ENCODE assay signal across 8 mouse cellular contexts in the genomic region with DNA sequence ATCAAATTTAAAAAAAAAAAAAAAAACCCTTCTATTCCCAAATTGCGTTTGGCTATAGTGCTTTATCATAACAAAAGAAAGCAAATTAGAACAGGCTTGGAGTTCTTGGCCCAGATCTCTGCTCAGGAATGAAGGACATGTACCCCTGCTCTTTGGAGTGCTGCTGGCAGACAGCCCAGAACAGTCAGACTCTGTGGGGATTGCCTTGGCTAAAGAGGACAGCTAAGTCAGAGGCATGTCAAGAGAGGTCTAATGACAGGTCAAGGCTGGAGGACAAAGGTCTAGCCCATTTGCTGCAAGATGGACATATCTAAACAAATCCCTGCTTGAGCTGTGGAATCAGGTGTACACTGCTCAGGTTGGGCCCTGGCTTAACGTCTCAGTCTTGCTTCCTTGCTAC. TPM values are rescaled to one million over a fixed set of nuclear protein-coding genes. Genes with fewer than 3 reads are reported as not detected.
DNase-seq lines count a peak whose midpoint lies in the region; ATAC-seq and TF ChIP-seq lines count a peak whose summit lies in the region.

No protein-coding gene starts in this region.

- no peak for TF ChIP-seq POLR2A in thymus, adult 2 months (IDR thresholded peaks at IDR 0.05; ENCODE audit: control insufficient read depth, extremely low read depth, insufficient read depth, low read length, poor library complexity)

- no peaks in the 10 kb centered on the region for H3K4me1 ChIP-seq in forebrain, embryonic 14.5 days (ENCODE audit: control insufficient read depth, insufficient read depth, low read length)
- no peaks in the 10 kb centered on the region for H3K4me1 ChIP-seq in forebrain, embryonic 15.5 days
- H3K4me1 ChIP-seq in heart, embryonic 10.5 days = peaks cover 4% of the 10 kb centered on the region
- no peaks in the 10 kb centered on the region for H3K4me1 ChIP-seq in thymus, adult 2 months (replicated peaks; ENCODE audit: control insufficient read depth, insufficient read depth, low read length)

- no peak for TF ChIP-seq CTCF in thymus, adult 2 months (IDR thresholded peaks at IDR 0.05; ENCODE audit: borderline replicate concordance, control insufficient read depth, extremely low read depth, insufficient read depth, low read length, poor library complexity)

- no peak for ATAC-seq in forebrain, embryonic 14.5 days
- no peak for ATAC-seq in forebrain, embryonic 15.5 days (replicated peaks)

- no peaks in the 10 kb centered on the region for H3K27me3 ChIP-seq in forebrain, embryonic 14.5 days (replicated peaks; ENCODE audit: control insufficient read depth, insufficient read depth, low read length)
- no peaks in the 10 kb centered on the region for H3K27me3 ChIP-seq in forebrain, embryonic 15.5 days
- H3K27me3 ChIP-seq in heart, embryonic 10.5 days (ENCODE audit: insufficient read depth, poor library complexity, severe bottlenecking) = no peaks in the 10 kb centered on the region
- H3K27me3 ChIP-seq in thymus, adult 2 months (ENCODE audit: control insufficient read depth, insufficient read depth, low read length) = no peaks in the 10 kb centered on the region

- no peaks in the 10 kb centered on the region for H3K36me3 ChIP-seq in forebrain, embryonic 14.5 days (ENCODE audit: control insufficient read depth, insufficient read depth, low read length)
- no peaks in the 10 kb centered on the region for H3K36me3 ChIP-seq in forebrain, embryonic 15.5 days
- no peaks in the 10 kb centered on the region for H3K36me3 ChIP-seq in heart, embryonic 10.5 days
- no peaks in the 10 kb centered on the region for H3K36me3 ChIP-seq in thymus, adult 2 months (ENCODE audit: control insufficient read depth, insufficient read depth, low read length)

- H3K4me2 ChIP-seq in forebrain, embryonic 14.5 days (ENCODE audit: low read length) = no peak overlapping the region
- no peak overlapping the region for H3K4me2 ChIP-seq in forebrain, embryonic 15.5 days (replicated peaks)

- H3K27ac ChIP-seq in forebrain, embryonic 14.5 days (ENCODE audit: low read depth, low read length) = no peak overlapping the region
- H3K27ac ChIP-seq in forebrain, embryonic 15.5 days (replicated peaks) = no peak overlapping the region
- H3K27ac ChIP-seq in heart, embryonic 10.5 days = peak overlapping the region; percentile 22; the same call in 1 of the 2 replicates
- no peak overlapping the region for H3K27ac ChIP-seq in thymus, adult 2 months (ENCODE audit: control insufficient read depth, insufficient read depth, low read length)

- H3K9ac ChIP-seq in forebrain, embryonic 14.5 days (ENCODE audit: low read length) = no peak overlapping the region
- no peak overlapping the region for H3K9ac ChIP-seq in forebrain, embryonic 15.5 days (replicated peaks)

- no peaks in the 10 kb centered on the region for H3K9me3 ChIP-seq in forebrain, embryonic 14.5 days (replicated peaks; ENCODE audit: control insufficient read depth, low read length)
- no peaks in the 10 kb centered on the region for H3K9me3 ChIP-seq in forebrain, embryonic 15.5 days
- no peaks in the 10 kb centered on the region for H3K9me3 ChIP-seq in heart, embryonic 10.5 days

- 51% methylated on average over 2 of the region's 2 CpGs for WGBS in forebrain, embryonic 14.5 days
- WGBS in forebrain, embryonic 15.5 days = 55% methylated on average over 2 of the region's 2 CpGs
- 59% methylated on average over 2 of the region's 2 CpGs for WGBS in heart, embryonic 10.5 days
- WGBS in thymus, adult 2 months = 94% methylated on average over 2 of the region's 2 CpGs

- H3K4me3 ChIP-seq in forebrain, embryonic 14.5 days (ENCODE audit: low read depth, low read length) = no peak overlapping the region
- no peak overlapping the region for H3K4me3 ChIP-seq in forebrain, embryonic 15.5 days
- H3K4me3 ChIP-seq in heart, embryonic 10.5 days = no peak overlapping the region
- H3K4me3 ChIP-seq in thymus, adult 2 months (ENCODE audit: control insufficient read depth, insufficient read depth, low read length) = no peak overlapping the region

- DNase-seq in forebrain, embryonic 14.5 days (ENCODE audit: low spot score) = peak; percentile 32
- peak; percentile 54 for DNase-seq in adipocyte (ENCODE audit: low spot score)
- peak; percentile 68 for DNase-seq in heart, embryonic 10.5 days (ENCODE audit: low spot score)
- DNase-seq in kidney, postnatal 25 days = peak; percentile 94 to 96
- DNase-seq in frontal cortex, postnatal 14 days (ENCODE audit: low spot score in 2 of 2) = no peak
- DNase-seq in frontal cortex, postnatal 10 days (ENCODE audit: low spot score in 2 of 2) = no peak
- DNase-seq in thymus, adult 2 months = no peak

RNA-seq across cellular contexts. Expression of a gene that starts 20.6 kb away (rescaled TPM):
- 24.3 and 25.7 TPM in 2 replicates for polyA plus RNA-seq in forebrain, embryonic 14.5 days (2014; fragmentation: Nextera tagmentation; extraction: Ambion mirVana)
- polyA plus RNA-seq in forebrain, embryonic 15.5 days (2015; fragmentation: Nextera tagmentation; extraction: Ambion mirVana) = 19.6 and 23.0 TPM in 2 replicates
- polyA plus RNA-seq in heart, embryonic 10.5 days (2016; fragmentation: Nextera tagmentation; extraction: Ambion mirVana) = 133 and 207 TPM in 2 replicates
- 32.6 and 43.5 TPM in 2 replicates for polyA plus RNA-seq in thymus, adult 2 months (2012; rRNA removed)

Comparison
In these comparisons a context has a peak if more than half of its experiments do, and no peak if none do; other contexts are left out.
1. DNase-seq: peak in forebrain, embryonic 14.5 days (single experiment), adipocyte (single experiment), heart, embryonic 10.5 days (single experiment) and kidney, postnatal 25 days (2 of 2); none in frontal cortex, postnatal 14 days (0 of 2), frontal cortex, postnatal 10 days (0 of 2) and thymus, adult 2 months (single experiment).